Mouse (Mus musculus) embryo, embryonic 11.5 days (tissue): ENCODE measurements around the gene Dse.
"Not testable (repeated sequence)": the region's sequence is repeated elsewhere in the genome, so short reads cannot be mapped to it uniquely, and the experiment has no call there.

ENCODE experiments used
- DNase-seq: peaks from one replicate; pipeline ENCODE4 v3.0.0-alpha.2; 2012; ENCODE audit warnings: low read depth, low spot score

Gene Dse

GRCm38 (mm10) chr10:34207503-34207850 lies at the start of gene Dse:
TSS of gene Dse (minus strand) at chr10:34207715.
- peak; percentile 61 for DNase-seq

GRCm38 (mm10) chr10:34252833-34253232 lies 45.3 kb upstream of the Dse start:
- not testable (repeated sequence) for DNase-seq

GRCm38 (mm10) chr10:34249594-34249993 lies 42.1 kb upstream of the Dse start:
- no peak for DNase-seq

- DNase-seq, result no peak
These were observed 40.2 kb upstream of the Dse start for GRCm38 (mm10) chr10:34247757-34248156.

GRCm38 (mm10) chr10:34246106-34246505 lies 38.6 kb upstream of the Dse start:
- DNase-seq, result no peak

- DNase-seq, result no peak
These were observed 37.2 kb upstream of the Dse start for GRCm38 (mm10) chr10:34244745-34245144.

GRCm38 (mm10) chr10:34238536-34238935 lies 31.0 kb upstream of the Dse start:
- no peak for DNase-seq

- no peak for DNase-seq
These were observed 29.1 kb upstream of the Dse start for GRCm38 (mm10) chr10:34236569-34236968.

GRCm38 (mm10) chr10:34235384-34235783 lies 27.9 kb upstream of the Dse start:
- no peak for DNase-seq

GRCm38 (mm10) chr10:34233931-34234745 lies 26.6 kb upstream of the Dse start:
- DNase-seq, result no peak

- no peak for DNase-seq
These were observed 25.9 kb upstream of the Dse start for GRCm38 (mm10) chr10:34233418-34233817.

GRCm38 (mm10) chr10:34230121-34230675 lies 22.7 kb upstream of the Dse start:
- DNase-seq, result no peak

- DNase-seq, result no peak
These were observed 22.0 kb upstream of the Dse start for GRCm38 (mm10) chr10:34229491-34229890.

- no peak for DNase-seq
These were observed 16.1 kb upstream of the Dse start for GRCm38 (mm10) chr10:34223660-34224059.

- DNase-seq, result no peak
These were observed 14.6 kb upstream of the Dse start for GRCm38 (mm10) chr10:34221909-34222620.

GRCm38 (mm10) chr10:34218191-34218590 lies 10.7 kb upstream of the Dse start:
- no peak for DNase-seq

GRCm38 (mm10) chr10:34215667-34216066 lies 8.2 kb upstream of the Dse start:
- no peak for DNase-seq

- no peak for DNase-seq
These were observed 2.4 kb upstream of the Dse start for GRCm38 (mm10) chr10:34209951-34210350.

- no peak for DNase-seq
These were observed 516 bp upstream of the Dse start for GRCm38 (mm10) chr10:34208031-34208430.

GRCm38 (mm10) chr10:34206783-34207502 lies 572 bp downstream of the Dse start:
- DNase-seq, result peak; percentile 62

- DNase-seq, result no peak
These were observed 1.1 kb downstream of the Dse start for GRCm38 (mm10) chr10:34206436-34206782.

- no peak for DNase-seq
These were observed 1.7 kb downstream of the Dse start for GRCm38 (mm10) chr10:34205825-34206224.
